Mouse (Mus musculus): Measurements from ENCODE around the gene Frmd5. TPM values are rescaled to one million over a fixed set of nuclear protein-coding genes. Genes with fewer than 3 reads are reported as not detected.

Gene Frmd5
- total RNA-seq, 2 experiments from 2014 or later, result 34.8 to 39.0 TPM

GRCm38 (mm10) chr2:121682361-121682760 lies 124.5 kb downstream of the Frmd5 start:
- no peak for DNase-seq

GRCm38 (mm10) chr2:121679711-121680110 lies 127.2 kb downstream of the Frmd5 start:
- DNase-seq, result no peak

- no peak for DNase-seq
Observed at GRCm38 (mm10) chr2:121677649-121677986, 129.3 kb downstream of the Frmd5 start.

GRCm38 (mm10) chr2:121676951-121677648 lies 129.8 kb downstream of the Frmd5 start:
- no peak for DNase-seq

- DNase-seq, result no peak
Observed at GRCm38 (mm10) chr2:121675895-121676294, 131.0 kb downstream of the Frmd5 start.

GRCm38 (mm10) chr2:121675136-121675535 lies 131.8 kb downstream of the Frmd5 start:
- no peak for DNase-seq

- DNase-seq, result no peak
Observed at GRCm38 (mm10) chr2:121674211-121674610, 132.7 kb downstream of the Frmd5 start.

GRCm38 (mm10) chr2:121669846-121670245 lies 137.0 kb downstream of the Frmd5 start:
- no peak for DNase-seq

GRCm38 (mm10) chr2:121668256-121668655 lies 138.6 kb downstream of the Frmd5 start:
- DNase-seq, result no peak

GRCm38 (mm10) chr2:121661160-121661502 lies 145.8 kb downstream of the Frmd5 start:
- DNase-seq, result no peak

- DNase-seq, result no peak
Observed at GRCm38 (mm10) chr2:121660461-121661159, 146.3 kb downstream of the Frmd5 start.

- no peak for DNase-seq
Observed at GRCm38 (mm10) chr2:121659350-121659749, 147.5 kb downstream of the Frmd5 start.

GRCm38 (mm10) chr2:121658123-121658767 lies 148.6 kb downstream of the Frmd5 start:
- no peak for DNase-seq

GRCm38 (mm10) chr2:121655966-121656365 lies 150.9 kb downstream of the Frmd5 start:
- DNase-seq, result no peak

GRCm38 (mm10) chr2:121655106-121655505 lies 151.8 kb downstream of the Frmd5 start:
- DNase-seq, result peak in 1 of 2 experiments; percentile 12

- DNase-seq, result no peak
Observed at GRCm38 (mm10) chr2:121646528-121646927, 160.4 kb downstream of the Frmd5 start.

- DNase-seq, result no peak
Observed at GRCm38 (mm10) chr2:121642934-121643333, 164.0 kb downstream of the Frmd5 start.

GRCm38 (mm10) chr2:121632091-121632490 lies 174.8 kb downstream of the Frmd5 start:
- DNase-seq, result no peak

GRCm38 (mm10) chr2:121630286-121630685 lies 176.6 kb downstream of the Frmd5 start:
- no peak for DNase-seq

GRCm38 (mm10) chr2:121628290-121628689 lies 178.6 kb downstream of the Frmd5 start:
- no peak for DNase-seq

- DNase-seq, result no peak
Observed at GRCm38 (mm10) chr2:121625901-121626300, 181.0 kb downstream of the Frmd5 start.

GRCm38 (mm10) chr2:121621262-121622163 lies 185.4 kb downstream of the Frmd5 start:
- peak; percentile 33 to 59 for DNase-seq
